Mouse (Mus musculus) lung, adult 2 months (tissue): ENCODE measurements around the gene P3h4.

Experiments
- CTCF ChIP-seq: fragments of 200-500 bp; IDR thresholded peaks from 2 replicates; pipeline ENCODE4 v1.5.1; 2011; ENCODE audit warnings: mild to moderate bottlenecking, low read length, control low read depth; ENCODE audit not compliant: insufficient read depth
- POLR2A ChIP-seq: fragments of 200-500 bp; IDR thresholded peaks from 2 replicates; pipeline ENCODE4 v1.6.1; 2011; ENCODE audit warnings: low read depth, mild to moderate bottlenecking, control low read depth, low read length, borderline replicate concordance; ENCODE audit errors: extremely low read depth

DNA sequence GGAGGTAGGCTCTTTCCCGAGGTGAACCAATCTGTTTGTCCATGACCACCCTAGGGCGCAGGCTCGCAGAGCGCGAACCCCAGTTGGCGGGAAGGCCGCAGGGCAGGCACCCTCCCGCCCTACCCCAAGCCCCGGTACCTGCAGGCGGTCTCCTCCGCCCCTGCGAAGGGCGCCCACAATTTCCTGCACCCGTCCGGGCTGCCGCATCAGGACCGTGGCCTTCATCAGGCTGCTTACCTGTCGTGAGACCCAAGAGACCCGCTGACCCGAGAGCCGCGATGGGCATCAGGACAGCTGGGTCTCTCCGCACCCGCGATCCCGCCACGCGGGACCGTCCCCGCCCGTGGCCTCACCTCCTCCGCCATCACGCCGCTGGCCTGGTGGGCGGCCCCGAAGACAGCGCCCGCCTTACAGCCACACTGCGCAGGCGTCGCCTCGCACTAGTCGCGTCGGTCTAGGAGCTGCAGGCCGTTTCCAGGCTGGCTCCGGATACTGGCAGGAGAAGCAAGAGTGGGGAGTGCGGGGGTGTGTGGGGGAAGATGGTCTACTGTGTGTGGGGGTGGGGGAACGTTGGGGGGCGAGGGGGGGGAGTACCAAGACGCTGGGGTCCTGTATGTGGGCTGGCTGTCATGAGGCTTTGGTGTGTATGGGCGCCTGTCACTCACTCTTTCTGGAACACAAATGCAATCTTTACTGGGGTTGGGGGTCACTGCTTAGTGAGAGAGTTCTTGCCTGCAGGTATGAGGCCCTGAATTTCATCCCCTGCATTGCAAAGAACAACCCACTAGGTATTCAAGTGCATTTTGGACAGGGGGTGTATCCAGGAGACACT, 26.3 kb upstream of the P3h4 start:
- TF ChIP-seq POLR2A = peak; percentile 90
- TF ChIP-seq CTCF = no peak
